Mouse (Mus musculus) granulocyte monocyte progenitor cell, adult 5-6 weeks (primary cell): ENCODE results near the gene Scube1. TPM values are rescaled to one million over a fixed set of nuclear protein-coding genes. Genes with fewer than 3 reads are reported as not detected.

ENCODE experiments used
- ATAC-seq: replicated peaks from 2 replicates; pipeline ENCODE4 v1.8.0; 2016; ENCODE audit warnings: mild to moderate bottlenecking, moderate TSS enrichment, inconsistent platforms; ENCODE audit not compliant: poor library complexity, severe bottlenecking
- total RNA-seq, 2 experiments: library from RNA; stranded (forward) in 1 of 2; stranded (reverse) in 1 of 2; fragments of 200-712, 200-1000 nt in 1 of 2; fragments of >200 nt in 1 of 2; fragmentation: Nextera tagmentation in 1 of 2; gene quantifications; 2 replicates each; pipeline ENCODE4 v1.2.3; 2014 to 2017

Scube1 gene
- total RNA-seq, 2 experiments from 2014 or later, result not detected

GRCm38 (mm10) chr15:83602372-83603045 is 122.3 kb downstream of the Scube1 start:
- ATAC-seq, result peak; percentile 81

GRCm38 (mm10) chr15:83601185-83601584 is 123.6 kb downstream of the Scube1 start:
- ATAC-seq, result no peak

- ATAC-seq, result no peak
Measured at GRCm38 (mm10) chr15:83596833-83597232, 128.0 kb downstream of the Scube1 start.

- no peak for ATAC-seq
Measured at GRCm38 (mm10) chr15:83595364-83595711, 129.5 kb downstream of the Scube1 start.

GRCm38 (mm10) chr15:83594513-83595363 is 130.1 kb downstream of the Scube1 start, which contains the start of gene Ttll12:
Ttll12 (minus strand) TSS chr15:83595157.
- peak; percentile 90 for ATAC-seq

- ATAC-seq, result peak; percentile 31; the same call in 1 of the 2 replicates
Measured at GRCm38 (mm10) chr15:83593702-83594512, 130.9 kb downstream of the Scube1 start.

- ATAC-seq, result no peak
Measured at GRCm38 (mm10) chr15:83593189-83593585, 131.6 kb downstream of the Scube1 start.

DNA sequence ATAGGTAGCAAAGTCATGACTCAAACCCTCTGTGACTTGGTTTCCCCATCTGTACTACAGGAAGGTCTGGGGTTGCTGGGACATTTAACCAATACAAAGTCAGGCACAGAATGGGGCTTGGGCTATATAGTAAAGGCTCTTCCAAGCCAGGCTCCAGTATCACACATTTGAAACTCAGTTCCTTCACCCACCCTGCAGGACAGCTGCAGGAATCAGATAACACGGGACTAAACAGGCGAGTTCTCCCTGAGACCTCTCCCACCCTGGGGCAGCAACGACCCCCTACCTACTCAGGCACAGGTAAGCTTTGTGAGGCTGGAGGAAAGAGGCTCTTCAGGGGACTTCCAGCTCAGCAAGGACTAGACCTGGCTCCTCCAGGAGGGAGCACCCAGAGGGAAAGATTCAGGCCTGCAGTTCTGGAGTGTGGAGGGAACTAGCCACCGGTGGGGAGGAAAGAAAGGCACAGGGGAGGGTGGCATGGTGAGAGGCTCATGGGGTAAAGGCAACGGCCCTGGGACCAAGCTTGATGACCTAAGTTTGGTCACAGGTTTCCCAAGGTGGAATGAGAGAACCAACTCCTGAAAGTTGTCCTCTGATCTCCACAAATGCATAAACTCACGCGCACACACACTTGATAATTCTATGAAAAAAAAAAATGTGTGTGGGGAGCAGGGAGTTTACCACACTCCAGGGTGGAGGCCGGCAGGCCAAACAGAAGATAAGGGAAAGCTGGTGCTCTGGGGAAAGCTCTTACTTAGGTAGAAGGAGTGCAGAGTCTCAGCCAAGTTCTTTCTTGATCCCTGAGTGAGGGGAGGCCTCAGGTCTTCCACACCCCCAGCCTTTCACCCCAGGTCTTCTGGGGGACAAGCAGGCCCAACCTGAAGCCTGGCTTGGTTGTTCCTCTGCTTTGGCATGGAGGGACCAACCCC is 132.3 kb downstream of the Scube1 start:
- ATAC-seq, result no peak

DNA sequence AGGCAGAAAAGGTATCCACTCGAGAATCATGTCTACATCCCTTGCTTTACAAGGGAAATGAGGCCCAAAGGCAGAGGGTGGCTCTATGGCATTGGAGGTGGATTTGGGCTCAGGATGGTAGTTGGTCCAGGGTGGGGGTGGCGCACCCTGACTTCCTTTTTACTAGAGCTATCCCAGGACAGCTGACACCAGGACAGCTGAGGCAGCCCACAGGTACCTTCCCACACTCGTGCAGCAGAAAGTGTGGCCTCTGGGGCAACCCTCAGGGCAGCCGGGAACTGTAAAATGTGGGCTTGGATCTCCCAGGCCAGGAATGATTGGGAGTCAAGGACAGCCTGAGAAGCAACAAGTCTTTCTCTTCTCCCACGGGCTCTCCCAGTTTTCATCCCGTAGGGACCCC is 133.1 kb downstream of the Scube1 start:
- no peak for ATAC-seq

GRCm38 (mm10) chr15:83590841-83591240 is 134.0 kb downstream of the Scube1 start:
- no peak for ATAC-seq

- ATAC-seq, result no peak
Measured at GRCm38 (mm10) chr15:83584741-83585220, 140.0 kb downstream of the Scube1 start.

GRCm38 (mm10) chr15:83583419-83584156 is 141.2 kb downstream of the Scube1 start:
- peak; percentile 79 for ATAC-seq

DNA sequence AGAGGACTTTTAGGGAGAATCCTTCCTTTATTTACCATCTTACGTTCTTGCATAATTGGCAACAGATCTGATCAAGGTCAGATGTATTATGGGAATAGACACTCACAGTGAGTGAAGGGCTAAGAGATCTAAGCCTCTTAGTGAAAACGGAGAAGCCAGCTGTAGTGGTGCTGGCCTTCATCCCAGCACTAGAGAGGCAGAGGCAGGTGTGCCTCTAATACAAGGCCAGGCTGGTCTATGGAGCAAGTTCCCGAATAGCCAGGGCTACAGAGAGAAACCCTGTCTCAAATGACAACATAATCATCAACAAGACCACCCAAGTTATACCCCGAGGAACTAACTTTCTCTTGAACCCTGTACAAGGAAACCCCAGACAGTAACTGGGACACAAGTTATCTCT is 141.9 kb downstream of the Scube1 start:
- no peak for ATAC-seq

DNA sequence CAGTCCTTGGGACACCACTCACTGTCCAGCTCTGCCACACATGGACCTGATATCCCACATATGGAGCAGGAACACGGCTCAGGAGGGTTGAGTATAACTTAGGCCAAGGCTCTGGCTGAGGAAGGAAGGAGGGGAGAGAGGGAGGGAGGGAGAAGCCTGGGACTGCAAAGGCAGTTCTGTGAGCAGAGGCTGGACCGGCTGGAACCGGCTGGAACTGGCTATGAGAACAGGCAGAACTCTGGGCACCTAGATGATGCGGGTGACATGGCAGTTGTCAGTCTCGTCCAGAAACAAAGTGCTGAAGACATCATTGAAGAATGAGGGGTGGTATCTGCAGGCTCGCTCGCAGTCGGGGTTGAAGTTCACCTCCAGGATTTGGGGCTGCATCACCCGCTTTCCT is 148.2 kb downstream of the Scube1 start:
- ATAC-seq, result no peak

GRCm38 (mm10) chr15:83575543-83575942 is 149.3 kb downstream of the Scube1 start:
- no peak for ATAC-seq

- ATAC-seq, result no peak
Measured at GRCm38 (mm10) chr15:83574731-83575351, 150.0 kb downstream of the Scube1 start.

GRCm38 (mm10) chr15:83573606-83574005 is 151.2 kb downstream of the Scube1 start:
- no peak for ATAC-seq

DNA sequence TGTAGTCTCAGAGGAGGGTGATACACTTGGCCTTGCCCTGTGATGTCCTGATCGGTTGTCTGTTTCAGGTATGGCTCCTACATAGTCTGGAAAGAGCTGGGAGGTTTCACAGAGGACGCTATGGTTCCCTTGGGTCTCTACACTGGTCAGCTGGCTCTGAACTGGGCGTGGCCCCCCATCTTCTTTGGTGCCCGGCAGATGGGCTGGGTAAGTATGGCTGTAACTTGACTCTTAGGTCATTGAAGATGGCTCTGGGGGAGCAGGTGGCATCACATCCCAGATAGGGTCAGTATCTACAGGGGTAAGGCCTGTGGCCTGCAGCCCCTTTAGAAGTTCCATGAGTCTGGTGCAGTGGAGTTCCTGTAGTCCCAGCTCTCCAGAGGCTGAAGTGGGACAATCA is 152.7 kb downstream of the Scube1 start:
- ATAC-seq, result no peak
